Mouse (Mus musculus): ENCODE data around the gene Spock2.
"Not testable (repeated sequence)": the region's sequence is repeated elsewhere in the genome, so short reads cannot be mapped to it uniquely, and the experiment has no call there.

Gene Spock2

GRCm38 (mm10) chr10:60151107-60151663 is 45.2 kb downstream of the Spock2 start:
- DNase-seq, result no peak

- DNase-seq, result no peak
Measured at GRCm38 (mm10) chr10:60156016-60156415, 50.0 kb downstream of the Spock2 start.

- DNase-seq, result no peak
Measured at GRCm38 (mm10) chr10:60158144-60158543, 52.1 kb downstream of the Spock2 start.

- not testable (repeated sequence) for DNase-seq
Measured at GRCm38 (mm10) chr10:60161397-60161796, 55.4 kb downstream of the Spock2 start.

GRCm38 (mm10) chr10:60162184-60162972 is 56.4 kb downstream of the Spock2 start:
- DNase-seq, result not testable (repeated sequence)

- no peak for DNase-seq
Measured at GRCm38 (mm10) chr10:60162973-60163255, 56.9 kb downstream of the Spock2 start.

- DNase-seq, result no peak
Measured at GRCm38 (mm10) chr10:60164869-60165268, 58.9 kb downstream of the Spock2 start.

GRCm38 (mm10) chr10:60166068-60166467 is 60.0 kb downstream of the Spock2 start:
- DNase-seq, result no peak

- no peak for DNase-seq
Measured at GRCm38 (mm10) chr10:60168306-60168705, 62.3 kb downstream of the Spock2 start.

GRCm38 (mm10) chr10:60168960-60169359 is 62.9 kb downstream of the Spock2 start:
- no peak for DNase-seq

- DNase-seq, result no peak
Measured at GRCm38 (mm10) chr10:60170326-60171089, 64.5 kb downstream of the Spock2 start.

- no peak for DNase-seq
Measured at GRCm38 (mm10) chr10:60171368-60171767, 65.3 kb downstream of the Spock2 start.

- DNase-seq, result no peak
Measured at GRCm38 (mm10) chr10:60172306-60172705, 66.3 kb downstream of the Spock2 start.

GRCm38 (mm10) chr10:60173035-60173434 is 67.0 kb downstream of the Spock2 start:
- no peak for DNase-seq

GRCm38 (mm10) chr10:60174506-60174905 is 68.5 kb downstream of the Spock2 start:
- no peak for DNase-seq

GRCm38 (mm10) chr10:60175306-60175705 is 69.3 kb downstream of the Spock2 start:
- DNase-seq, result not testable (repeated sequence)
